Mouse (Mus musculus): Measurements from ENCODE around the gene Wnt10a. TPM values are rescaled to one million over a fixed set of nuclear protein-coding genes. Genes with fewer than 3 reads are reported as not detected.

Wnt10a gene
- total and polyA plus RNA-seq, 2 experiments from 2014 or later: not detected

DNA sequence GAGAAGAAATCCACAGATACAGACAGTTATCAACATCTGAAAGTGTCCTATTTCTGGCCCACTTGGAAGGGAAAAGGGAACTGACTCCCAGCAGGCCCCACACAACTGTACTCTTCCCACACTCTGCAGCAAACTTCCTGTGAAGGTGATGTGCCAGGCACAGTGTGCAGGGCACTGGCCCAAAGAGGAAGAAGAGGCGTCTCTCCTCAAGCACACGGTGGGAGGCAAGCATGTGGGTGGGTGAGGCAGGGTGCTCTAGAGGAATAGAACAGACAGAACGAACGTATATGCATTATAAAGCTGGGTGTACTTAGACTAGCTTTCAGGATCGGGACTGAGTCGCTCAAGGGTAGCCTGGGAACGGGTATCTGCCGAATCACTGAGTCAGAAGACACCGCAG is 38.7 kb downstream of the Wnt10a start:
- Histone ChIP-seq H3K27ac (ENCODE audit: low read depth) (no peak overlapping the region), H3K9ac (replicated peaks; ENCODE audit: low read depth, low read length) (no peak overlapping the region), H3K4me1 (ENCODE audit: control insufficient read depth, insufficient read depth) (no peaks in the 10 kb centered on the region), H3K27me3 (ENCODE audit: control insufficient read depth, insufficient read depth, low read length) (no peaks in the 10 kb centered on the region), H3K4me3 (ENCODE audit: low read depth, low read length) (no peak overlapping the region), H3K4me2 (ENCODE audit: low read depth, low read length) (no peak overlapping the region), H3K9me3 (replicated peaks; ENCODE audit: control insufficient read depth, low read length) (no peaks in the 10 kb centered on the region), H3K36me3 (replicated peaks; ENCODE audit: control insufficient read depth, insufficient read depth, low read length) (no peaks in the 10 kb centered on the region)
- no peak for TF ChIP-seq EP300 (IDR thresholded peaks at IDR 0.05; ENCODE audit: low read depth)
- no peak for TF ChIP-seq CTCF (IDR thresholded peaks at IDR 0.05; ENCODE audit: low read depth)
- 72% methylated on average over 9 of the region's 9 CpGs for WGBS
- DNase-seq (ENCODE audit: low spot score): no peak
- no peak for ATAC-seq (ENCODE audit: insufficient read depth, low read depth)

DNA sequence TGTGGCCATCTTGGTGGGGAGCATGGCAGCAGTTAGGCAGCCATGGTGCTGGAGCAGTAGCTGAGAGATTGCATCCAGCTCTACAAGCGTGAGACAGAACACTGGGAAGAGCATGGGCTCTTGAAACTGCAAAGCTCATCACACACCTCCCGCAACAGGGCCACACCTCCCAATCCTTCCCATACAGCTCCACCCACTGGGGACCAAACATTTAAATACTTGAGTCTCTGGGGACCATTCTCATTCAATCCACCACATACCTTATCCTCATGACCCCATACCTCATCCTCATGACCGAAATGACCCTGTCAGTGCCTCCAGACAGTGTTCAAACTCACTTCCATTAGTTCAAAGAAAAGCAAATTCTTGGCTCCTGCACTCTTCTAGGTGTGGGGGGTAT is 41.9 kb downstream of the Wnt10a start:
- no peak overlapping the region for H3K27ac ChIP-seq (ENCODE audit: low read depth)
- WGBS: 66% methylated on average over 3 of the region's 3 CpGs
- H3K4me2 ChIP-seq (ENCODE audit: low read depth, low read length): no peak overlapping the region
- no peaks in the 10 kb centered on the region for H3K9me3 ChIP-seq (replicated peaks; ENCODE audit: control insufficient read depth, low read length)
- no peaks in the 10 kb centered on the region for H3K4me1 ChIP-seq (ENCODE audit: control insufficient read depth, insufficient read depth)
- TF ChIP-seq CTCF (IDR thresholded peaks at IDR 0.05; ENCODE audit: low read depth): no peak
- TF ChIP-seq EP300 (IDR thresholded peaks at IDR 0.05; ENCODE audit: low read depth): no peak
- no peaks in the 10 kb centered on the region for H3K27me3 ChIP-seq (ENCODE audit: control insufficient read depth, insufficient read depth, low read length)
- no peaks in the 10 kb centered on the region for H3K36me3 ChIP-seq (replicated peaks; ENCODE audit: control insufficient read depth, insufficient read depth, low read length)
- ATAC-seq (ENCODE audit: insufficient read depth, low read depth) (no peak), DNase-seq (ENCODE audit: low spot score) (no peak)
- H3K4me3 ChIP-seq (ENCODE audit: low read depth, low read length): no peak overlapping the region
- H3K9ac ChIP-seq (replicated peaks; ENCODE audit: low read depth, low read length): no peak overlapping the region

DNA sequence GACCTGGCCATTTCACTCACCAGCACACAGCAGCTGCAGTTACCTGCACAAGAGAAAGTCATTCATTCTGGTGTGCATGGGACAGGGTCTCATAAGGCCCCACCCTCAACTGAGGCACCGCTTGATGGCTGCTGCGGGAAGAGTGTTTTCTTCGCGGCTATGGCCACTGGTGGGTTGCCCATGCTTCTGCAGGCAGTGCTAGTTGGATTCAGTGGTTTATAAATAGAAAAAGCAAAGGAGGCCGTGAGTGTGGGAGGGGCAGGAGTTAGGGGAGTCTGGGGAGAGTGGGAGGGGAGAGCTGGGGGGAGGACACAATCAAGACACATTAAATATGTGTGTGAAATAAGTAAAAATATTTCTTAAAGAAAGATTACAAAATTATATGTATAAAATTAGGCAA is 51.8 kb downstream of the Wnt10a start:
- Histone ChIP-seq H3K27me3 (ENCODE audit: control insufficient read depth, insufficient read depth, low read length) (peaks cover 14% of the 10 kb centered on the region), H3K36me3 (replicated peaks; ENCODE audit: control insufficient read depth, insufficient read depth, low read length) (no peaks in the 10 kb centered on the region), H3K4me3 (ENCODE audit: low read depth, low read length) (no peak overlapping the region), H3K4me1 (ENCODE audit: control insufficient read depth, insufficient read depth) (no peaks in the 10 kb centered on the region), H3K9me3 (replicated peaks; ENCODE audit: control insufficient read depth, low read length) (no peaks in the 10 kb centered on the region), H3K27ac (ENCODE audit: low read depth) (no peak overlapping the region), H3K4me2 (ENCODE audit: low read depth, low read length) (no peak overlapping the region), H3K9ac (replicated peaks; ENCODE audit: low read depth, low read length) (no peak overlapping the region)
- ATAC-seq (ENCODE audit: insufficient read depth, low read depth) (no peak), DNase-seq (ENCODE audit: low spot score) (no peak)
- WGBS: 45% methylated on average over 5 of the region's 5 CpGs
- TF ChIP-seq CTCF (IDR thresholded peaks at IDR 0.05; ENCODE audit: low read depth): no peak
- TF ChIP-seq EP300 (IDR thresholded peaks at IDR 0.05; ENCODE audit: low read depth): no peak

DNA sequence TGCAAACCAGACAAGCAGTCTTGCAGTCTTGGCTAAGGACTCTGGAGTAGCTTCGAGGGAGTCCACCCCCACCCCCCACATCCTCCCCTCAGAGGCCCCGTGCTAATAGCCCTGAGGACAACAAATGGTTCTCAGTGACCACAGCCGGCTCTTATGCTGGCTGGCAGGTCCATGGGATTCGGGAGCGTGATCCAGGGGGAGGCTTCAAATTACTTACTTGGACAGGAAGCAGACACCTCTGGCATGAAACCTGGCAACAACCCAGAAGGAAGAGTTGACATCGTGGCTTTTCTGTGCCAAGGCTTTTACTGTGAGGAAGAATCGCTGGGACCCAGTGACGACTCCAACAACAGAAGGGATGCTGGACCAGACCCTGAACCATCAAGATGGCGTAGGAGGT is 55.0 kb downstream of the Wnt10a start:
- no peaks in the 10 kb centered on the region for H3K9me3 ChIP-seq (replicated peaks; ENCODE audit: control insufficient read depth, low read length)
- no peaks in the 10 kb centered on the region for H3K36me3 ChIP-seq (replicated peaks; ENCODE audit: control insufficient read depth, insufficient read depth, low read length)
- TF ChIP-seq EP300 (IDR thresholded peaks at IDR 0.05; ENCODE audit: low read depth): no peak
- TF ChIP-seq CTCF (IDR thresholded peaks at IDR 0.05; ENCODE audit: low read depth): no peak
- H3K9ac ChIP-seq (replicated peaks; ENCODE audit: low read depth, low read length): no peak overlapping the region
- H3K27me3 ChIP-seq (ENCODE audit: control insufficient read depth, insufficient read depth, low read length): peaks cover 32% of the 10 kb centered on the region
- no peaks in the 10 kb centered on the region for H3K4me1 ChIP-seq (ENCODE audit: control insufficient read depth, insufficient read depth)
- 28% methylated on average over 9 of the region's 9 CpGs for WGBS
- no peak overlapping the region for H3K4me2 ChIP-seq (ENCODE audit: low read depth, low read length)
- H3K4me3 ChIP-seq (ENCODE audit: low read depth, low read length): no peak overlapping the region
- DNase-seq (ENCODE audit: low spot score) (no peak), ATAC-seq (ENCODE audit: insufficient read depth, low read depth) (no peak)
- no peak overlapping the region for H3K27ac ChIP-seq (ENCODE audit: low read depth)

DNA sequence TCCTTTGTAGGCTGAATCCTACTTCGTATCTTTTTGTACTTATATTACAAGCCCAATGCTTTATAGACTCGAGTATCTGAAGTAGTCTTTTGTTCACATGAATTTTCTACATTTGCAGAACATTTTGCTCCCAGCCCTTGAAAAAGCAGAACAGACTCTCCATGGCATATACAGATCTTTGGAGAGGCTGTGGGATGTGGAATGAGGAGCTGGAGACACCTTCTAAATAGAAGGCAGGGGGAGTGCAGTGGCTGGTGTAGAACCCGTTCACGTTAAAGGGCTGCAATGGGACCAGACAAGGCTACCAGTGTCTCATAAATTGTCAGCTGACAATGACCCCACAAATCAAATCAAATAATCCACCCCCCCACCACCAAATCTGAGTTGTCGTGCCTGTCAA is 57.6 kb downstream of the Wnt10a start:
- H3K4me1 ChIP-seq (ENCODE audit: control insufficient read depth, insufficient read depth): no peaks in the 10 kb centered on the region
- no peak overlapping the region for H3K4me3 ChIP-seq (ENCODE audit: low read depth, low read length)
- TF ChIP-seq EP300 (IDR thresholded peaks at IDR 0.05; ENCODE audit: low read depth) (no peak), CTCF (IDR thresholded peaks at IDR 0.05; ENCODE audit: low read depth) (no peak)
- no peaks in the 10 kb centered on the region for H3K9me3 ChIP-seq (replicated peaks; ENCODE audit: control insufficient read depth, low read length)
- DNase-seq (ENCODE audit: low spot score): no peak
- H3K36me3 ChIP-seq (replicated peaks; ENCODE audit: control insufficient read depth, insufficient read depth, low read length): no peaks in the 10 kb centered on the region
- H3K27ac ChIP-seq (ENCODE audit: low read depth): no peak overlapping the region
- H3K9ac ChIP-seq (replicated peaks; ENCODE audit: low read depth, low read length): no peak overlapping the region
- H3K4me2 ChIP-seq (ENCODE audit: low read depth, low read length): no peak overlapping the region
- WGBS: 47% methylated on average over 5 of the region's 5 CpGs
- no peak for ATAC-seq (ENCODE audit: insufficient read depth, low read depth)
- peaks cover 57% of the 10 kb centered on the region for H3K27me3 ChIP-seq (ENCODE audit: control insufficient read depth, insufficient read depth, low read length)

DNA sequence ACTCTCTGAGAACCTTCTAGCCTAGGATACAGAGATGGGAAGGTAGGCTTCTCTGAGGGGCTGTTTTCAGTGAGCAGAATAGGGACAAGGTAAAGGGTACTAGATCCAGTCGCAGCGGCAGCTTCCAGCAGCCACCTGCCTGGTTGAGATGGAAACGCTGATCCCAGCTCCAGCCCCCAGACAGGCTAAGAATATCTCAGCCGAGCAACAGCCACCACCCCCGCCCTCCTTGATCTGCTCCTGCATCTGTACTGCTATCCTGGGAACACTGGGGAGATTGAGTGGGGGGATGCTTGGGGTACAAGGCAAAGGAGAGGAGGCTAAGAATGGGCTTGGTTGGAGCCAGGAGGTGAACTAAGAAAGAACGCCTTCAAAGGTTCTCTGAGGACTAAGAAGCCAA is 58.9 kb downstream of the Wnt10a start:
- 11% methylated on average over 6 of the region's 6 CpGs for WGBS
- H3K36me3 ChIP-seq (replicated peaks; ENCODE audit: control insufficient read depth, insufficient read depth, low read length): no peaks in the 10 kb centered on the region
- H3K4me2 ChIP-seq (ENCODE audit: low read depth, low read length): no peak overlapping the region
- H3K4me3 ChIP-seq (ENCODE audit: low read depth, low read length): no peak overlapping the region
- no peak overlapping the region for H3K27ac ChIP-seq (ENCODE audit: low read depth)
- no peak overlapping the region for H3K9ac ChIP-seq (replicated peaks; ENCODE audit: low read depth, low read length)
- H3K4me1 ChIP-seq (ENCODE audit: control insufficient read depth, insufficient read depth): no peaks in the 10 kb centered on the region; the same call in 1 of the 2 replicates
- DNase-seq (ENCODE audit: low spot score) (no peak), ATAC-seq (ENCODE audit: insufficient read depth, low read depth) (no peak)
- no peaks in the 10 kb centered on the region for H3K9me3 ChIP-seq (replicated peaks; ENCODE audit: control insufficient read depth, low read length)
- H3K27me3 ChIP-seq (ENCODE audit: control insufficient read depth, insufficient read depth, low read length): peaks cover 70% of the 10 kb centered on the region
- TF ChIP-seq CTCF (IDR thresholded peaks at IDR 0.05; ENCODE audit: low read depth): no peak
